Mouse (Mus musculus): Measurements from ENCODE around the gene AC131692.1. TPM values are rescaled to one million over a fixed set of nuclear protein-coding genes. Genes with fewer than 3 reads are reported as not detected.
"Not testable (repeated sequence)": the region's sequence is repeated elsewhere in the genome, so short reads cannot be mapped to it uniquely, and the experiment has no call there.

The AC131692.1 gene
- polyA plus RNA-seq, 1 experiment: 0.19 TPM

DNA sequence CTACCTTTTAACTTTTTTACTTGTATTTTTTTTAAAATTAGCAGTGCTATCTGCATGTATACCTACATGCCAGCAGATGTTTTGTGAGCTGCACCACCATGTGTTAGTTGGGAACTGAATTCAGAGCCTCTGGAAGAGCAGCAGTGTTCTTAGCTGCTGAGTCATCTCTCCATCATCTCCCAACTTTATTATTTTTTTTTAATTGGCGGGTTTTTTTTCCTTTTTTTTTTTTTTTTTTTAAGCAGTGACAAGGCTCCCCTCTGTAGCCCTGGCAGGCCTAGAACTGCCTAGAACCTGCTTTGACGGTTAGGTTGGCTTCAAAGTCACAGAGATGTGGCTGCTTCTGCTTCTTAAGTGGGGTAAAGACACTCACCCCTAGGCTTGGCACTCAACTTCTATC is 30.7 kb downstream of the AC131692.1 start:
- Histone ChIP-seq H3K36me3 (ENCODE audit: control insufficient read depth, insufficient read depth, low read length) (peaks cover 7% of the 10 kb centered on the region), H3K4me3 (ENCODE audit: extremely low read depth, insufficient read depth, insufficient read length) (no peak overlapping the region), H3K27ac (ENCODE audit: insufficient read depth, low read length) (no peak overlapping the region), H3K27me3 (ENCODE audit: control insufficient read depth, insufficient read depth, low read length) (no peaks in the 10 kb centered on the region), H3K4me1 (ENCODE audit: control insufficient read depth, insufficient read depth, insufficient read length) (no peaks in the 10 kb centered on the region)
- DNase-seq (ENCODE audit: low read depth in 1 of 2, low spot score in 2 of 2): no peak
- no peak for TF ChIP-seq POLR2A (IDR thresholded peaks at IDR 0.05; ENCODE audit: low read depth, low read length)
- no peak for TF ChIP-seq CTCF (IDR thresholded peaks at IDR 0.05; ENCODE audit: extremely low read depth, insufficient read depth, insufficient read length, insufficient replicate concordance)
- WGBS: 76% methylated on average over 2 of the region's 2 CpGs

DNA sequence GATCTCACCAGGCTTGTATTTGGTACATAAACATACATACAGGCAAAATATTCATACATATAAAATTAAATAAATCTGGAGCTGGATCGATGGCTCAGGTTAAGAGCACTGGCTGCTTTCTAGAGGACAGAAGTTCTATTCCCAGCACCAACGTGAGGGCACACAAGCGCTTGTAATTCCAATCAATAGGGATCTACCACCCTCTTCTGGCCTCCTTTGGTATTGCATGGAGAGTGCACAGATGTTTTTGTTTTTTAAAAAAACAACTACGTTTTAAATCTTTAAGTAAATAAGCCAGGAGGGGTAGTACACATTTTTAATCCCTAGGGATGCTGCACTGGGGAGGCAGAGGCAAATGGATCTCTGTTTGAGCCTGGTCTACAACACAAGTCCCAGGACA is 32.1 kb downstream of the AC131692.1 start:
- TF ChIP-seq POLR2A (IDR thresholded peaks at IDR 0.05; ENCODE audit: low read depth, low read length): no peak
- TF ChIP-seq CTCF (IDR thresholded peaks at IDR 0.05; ENCODE audit: extremely low read depth, insufficient read depth, insufficient read length, insufficient replicate concordance): peak; percentile 55; the same call in 1 of the 2 replicates
- 30% methylated on average over 4 of the region's 4 CpGs for WGBS
- Histone ChIP-seq H3K4me3 (ENCODE audit: extremely low read depth, insufficient read depth, insufficient read length) (no peak overlapping the region), H3K36me3 (ENCODE audit: control insufficient read depth, insufficient read depth, low read length) (peaks cover 5% of the 10 kb centered on the region; the same call in 1 of the 2 replicates), H3K4me1 (ENCODE audit: control insufficient read depth, insufficient read depth, insufficient read length) (no peaks in the 10 kb centered on the region), H3K27ac (ENCODE audit: insufficient read depth, low read length) (no peak overlapping the region), H3K27me3 (ENCODE audit: control insufficient read depth, insufficient read depth, low read length) (no peaks in the 10 kb centered on the region)
- DNase-seq (ENCODE audit: low read depth in 1 of 2, low spot score in 2 of 2): peak; percentile 31 to 50

DNA sequence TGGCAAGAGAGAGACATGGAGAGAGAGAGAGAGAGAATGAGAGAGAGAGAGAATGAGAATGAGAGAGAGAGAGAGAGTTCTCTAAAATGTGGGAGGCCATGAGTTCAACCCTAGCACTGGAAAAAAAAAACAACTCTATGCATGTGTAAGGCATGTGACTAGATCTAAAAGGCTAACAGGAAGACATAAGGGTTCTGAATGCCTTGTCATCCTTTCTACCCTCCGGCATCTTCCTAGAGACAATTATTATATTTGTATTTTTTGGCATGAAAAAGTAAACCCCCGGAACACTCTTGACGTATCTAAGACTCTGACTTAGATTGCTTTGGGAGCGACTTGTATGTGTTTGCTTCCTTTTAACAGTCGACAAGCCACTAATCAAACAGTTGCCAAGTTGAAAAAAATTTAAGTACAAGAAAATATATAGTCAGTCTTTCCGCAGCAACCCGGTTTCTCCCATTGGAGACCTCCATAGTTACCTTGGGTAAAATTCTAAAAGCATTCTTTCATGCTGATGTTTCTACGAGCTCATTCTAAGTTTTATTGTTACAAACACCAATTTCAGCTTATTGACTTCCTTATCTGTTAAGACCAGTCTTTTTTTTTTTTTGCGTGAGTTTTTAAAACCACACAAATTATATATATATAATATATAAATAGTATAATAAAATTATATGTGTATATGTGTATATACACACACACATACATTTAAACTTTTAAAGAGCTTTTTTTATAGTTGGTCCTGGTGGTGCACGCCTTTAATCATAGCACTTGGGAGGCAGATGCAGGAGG is 32.8 kb downstream of the AC131692.1 start:
- 63% methylated on average over 10 of the region's 10 CpGs for WGBS
- no peaks in the 10 kb centered on the region for H3K4me1 ChIP-seq (ENCODE audit: control insufficient read depth, insufficient read depth, insufficient read length)
- no peaks in the 10 kb centered on the region for H3K27me3 ChIP-seq (ENCODE audit: control insufficient read depth, insufficient read depth, low read length)
- no peaks in the 10 kb centered on the region for H3K36me3 ChIP-seq (ENCODE audit: control insufficient read depth, insufficient read depth, low read length)
- peak overlapping the region; percentile 94 for H3K27ac ChIP-seq (ENCODE audit: insufficient read depth, low read length)
- TF ChIP-seq POLR2A (IDR thresholded peaks at IDR 0.05; ENCODE audit: low read depth, low read length) (no peak), CTCF (IDR thresholded peaks at IDR 0.05; ENCODE audit: extremely low read depth, insufficient read depth, insufficient read length, insufficient replicate concordance) (no peak)
- peak overlapping the region; percentile 39; the same call in 1 of the 2 replicates for H3K4me3 ChIP-seq (ENCODE audit: extremely low read depth, insufficient read depth, insufficient read length)
- no peak for DNase-seq (ENCODE audit: low read depth in 1 of 2, low spot score in 2 of 2)

DNA sequence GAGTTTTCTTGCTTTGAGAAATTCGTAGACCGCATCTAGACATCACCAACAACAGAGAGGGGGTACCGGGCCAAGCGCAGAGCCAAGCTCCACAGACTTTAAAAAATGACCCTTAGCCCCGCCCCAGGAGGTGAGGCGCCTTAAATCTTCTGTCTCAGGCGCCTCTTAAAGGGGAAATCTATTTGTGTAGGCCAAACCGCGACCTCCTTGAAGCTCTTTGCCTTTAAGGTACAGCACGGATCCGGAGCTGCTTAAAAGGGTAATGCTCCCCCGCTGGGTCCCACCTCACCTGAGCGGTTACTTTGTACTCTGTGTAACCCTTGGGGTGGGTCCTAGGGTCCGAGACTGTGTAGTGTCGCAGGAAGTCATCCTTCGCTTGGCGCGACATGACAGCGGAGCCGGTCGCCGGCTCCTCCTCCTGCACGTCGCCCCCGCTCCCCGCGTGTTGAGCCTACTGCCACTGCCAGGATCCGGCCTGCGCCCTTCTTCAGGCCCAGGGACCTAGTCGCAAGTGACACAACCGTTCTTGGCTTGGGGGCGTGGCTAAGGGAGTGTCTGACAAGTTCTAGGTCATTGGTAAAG is 33.6 kb downstream of the AC131692.1 start, which contains the start of gene Snx15:
Gene Snx15 (minus strand): TSS at position 545 of the 582 bp plus-strand sequence.
- DNase-seq (ENCODE audit: low read depth in 1 of 2, low spot score in 2 of 2): peak; percentile 93 to 96
- Histone ChIP-seq H3K36me3 (ENCODE audit: control insufficient read depth, insufficient read depth, low read length) (no peaks in the 10 kb centered on the region), H3K27ac (ENCODE audit: insufficient read depth, low read length) (peak within 1 kb of the TSS; percentile 94), H3K4me1 (ENCODE audit: control insufficient read depth, insufficient read depth, insufficient read length) (no peaks in the 10 kb centered on the region), H3K4me3 (ENCODE audit: extremely low read depth, insufficient read depth, insufficient read length) (peak within 1 kb of the TSS; percentile 67), H3K27me3 (ENCODE audit: control insufficient read depth, insufficient read depth, low read length) (no peaks in the 10 kb centered on the region)
- TF ChIP-seq CTCF (IDR thresholded peaks at IDR 0.05; ENCODE audit: extremely low read depth, insufficient read depth, insufficient read length, insufficient replicate concordance) (no peak), POLR2A (IDR thresholded peaks at IDR 0.05; ENCODE audit: low read depth, low read length) (peak; percentile 28; the same call in 1 of the 2 replicates)
- under 1% methylated on average over 32 of the region's 32 CpGs for WGBS

DNA sequence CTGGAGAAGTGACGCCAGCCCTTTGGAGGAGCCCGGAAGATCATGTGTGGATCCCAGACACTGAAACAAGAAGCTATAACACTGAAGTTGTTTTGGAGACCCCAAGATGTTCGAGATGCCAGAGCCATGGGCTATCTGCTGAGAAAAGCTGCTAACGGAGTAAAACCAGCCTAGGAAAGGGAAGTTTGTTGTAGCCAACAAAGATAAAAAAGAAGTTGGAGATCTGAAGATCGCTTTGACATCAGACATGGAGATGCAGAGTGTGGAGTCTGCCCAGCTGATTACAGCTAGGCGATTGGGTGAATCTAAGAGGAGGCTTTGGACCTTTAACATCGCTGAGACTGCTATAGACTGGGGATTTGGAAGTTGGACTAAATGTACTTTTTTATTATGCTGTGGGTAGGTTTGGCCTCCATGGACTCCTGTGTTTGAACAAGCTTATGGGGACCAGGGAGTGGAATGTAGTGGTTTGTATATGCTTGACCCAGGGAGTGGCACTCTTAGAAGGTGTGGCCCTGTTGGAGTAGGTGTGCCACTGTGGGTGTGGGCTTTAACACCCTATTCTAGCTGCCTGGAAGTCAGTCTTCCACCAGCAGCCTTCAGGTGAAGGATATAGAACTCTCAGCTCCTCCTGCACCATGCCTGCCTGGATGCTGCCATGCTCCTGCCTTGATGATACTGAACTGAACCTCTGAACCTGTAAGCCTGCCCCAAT is 36.4 kb downstream of the AC131692.1 start:
- not testable (repeated sequence) for H3K27ac ChIP-seq (ENCODE audit: insufficient read depth, low read length); H3K4me3 ChIP-seq (ENCODE audit: extremely low read depth, insufficient read depth, insufficient read length); H3K27me3 ChIP-seq (ENCODE audit: control insufficient read depth, insufficient read depth, low read length); H3K36me3 ChIP-seq (ENCODE audit: control insufficient read depth, insufficient read depth, low read length); H3K4me1 ChIP-seq (ENCODE audit: control insufficient read depth, insufficient read depth, insufficient read length); DNase-seq (ENCODE audit: low read depth in 1 of 2, low spot score in 2 of 2)
- WGBS: 81% methylated on average over 7 of the region's 7 CpGs

DNA sequence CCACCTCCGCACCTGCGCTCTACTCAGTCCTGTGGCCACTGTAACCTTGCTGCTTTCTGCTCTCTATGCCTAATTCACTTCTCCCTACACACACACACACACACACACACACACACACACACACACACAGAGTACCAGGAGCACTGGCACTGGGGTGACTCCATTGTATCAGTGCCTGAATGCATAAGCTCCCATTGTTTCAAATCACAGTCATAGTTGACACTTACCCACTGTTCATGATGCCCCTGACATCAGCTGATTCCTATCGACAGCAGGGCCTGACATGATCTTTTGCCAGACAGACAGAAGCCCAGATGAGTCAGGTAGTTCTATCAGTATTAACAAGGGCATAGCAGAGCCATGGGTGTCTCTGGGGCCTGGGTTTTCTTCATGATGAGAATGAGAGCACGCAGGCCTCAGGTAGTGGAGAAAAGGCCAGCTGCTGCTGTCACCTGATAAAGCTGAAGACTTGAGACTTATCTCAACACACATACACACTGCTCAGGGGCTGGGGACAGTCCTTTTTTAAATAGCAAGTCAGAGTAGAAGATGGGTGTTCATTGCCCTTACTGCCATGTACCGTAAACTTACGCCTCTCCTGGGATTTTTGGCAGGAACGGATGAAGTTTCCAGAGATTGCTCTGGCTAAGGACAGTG is 38.1 kb downstream of the AC131692.1 start:
- DNase-seq (ENCODE audit: low read depth in 1 of 2, low spot score in 2 of 2): no peak
- Histone ChIP-seq H3K4me3 (ENCODE audit: extremely low read depth, insufficient read depth, insufficient read length) (no peak overlapping the region), H3K27ac (ENCODE audit: insufficient read depth, low read length) (no peak overlapping the region; the same call in 1 of the 2 replicates), H3K27me3 (ENCODE audit: control insufficient read depth, insufficient read depth, low read length) (no peaks in the 10 kb centered on the region), H3K36me3 (ENCODE audit: control insufficient read depth, insufficient read depth, low read length) (no peaks in the 10 kb centered on the region), H3K4me1 (ENCODE audit: control insufficient read depth, insufficient read depth, insufficient read length) (no peaks in the 10 kb centered on the region)
- 83% methylated on average over 7 of the region's 7 CpGs for WGBS
- TF ChIP-seq POLR2A (IDR thresholded peaks at IDR 0.05; ENCODE audit: low read depth, low read length): no peak
- no peak for TF ChIP-seq CTCF (IDR thresholded peaks at IDR 0.05; ENCODE audit: extremely low read depth, insufficient read depth, insufficient read length, insufficient replicate concordance)

DNA sequence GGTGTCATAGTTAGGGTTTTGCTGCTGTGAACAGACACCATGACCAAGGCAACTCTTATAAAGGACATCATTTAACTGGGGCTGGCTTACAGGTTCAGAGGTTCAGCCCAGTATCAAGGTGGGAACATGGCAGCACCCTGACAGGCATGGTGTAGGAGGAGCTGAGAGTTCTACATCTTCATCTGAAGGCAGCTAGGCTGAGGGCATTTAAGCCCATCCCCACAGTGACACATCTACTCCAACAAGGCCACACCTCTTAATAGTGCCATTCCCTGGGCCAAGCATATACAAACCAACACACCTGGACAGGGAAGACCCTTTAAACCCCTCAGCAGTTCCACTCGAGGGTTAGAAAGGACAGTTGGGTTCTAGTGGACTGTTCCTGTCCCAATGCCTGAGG is 39.0 kb downstream of the AC131692.1 start:
- not testable (repeated sequence) for DNase-seq (ENCODE audit: low read depth in 1 of 2, low spot score in 2 of 2); H3K27me3 ChIP-seq (ENCODE audit: control insufficient read depth, insufficient read depth, low read length); H3K4me1 ChIP-seq (ENCODE audit: control insufficient read depth, insufficient read depth, insufficient read length); H3K27ac ChIP-seq (ENCODE audit: insufficient read depth, low read length); H3K4me3 ChIP-seq (ENCODE audit: extremely low read depth, insufficient read depth, insufficient read length); H3K36me3 ChIP-seq (ENCODE audit: control insufficient read depth, insufficient read depth, low read length)
- 48% methylated on average over 1 of the region's 1 CpGs for WGBS

Data from spleen, adult 2 months (tissue).